Mouse (Mus musculus): ENCODE measurements around the gene Iba57. TPM values are rescaled to one million over a fixed set of nuclear protein-coding genes. Genes with fewer than 3 reads are reported as not detected.

Iba57 gene
- 38.2 TPM for total RNA-seq (2023)

GRCm38 (mm10) chr11:59163255-59164236, at the start of gene Iba57:
TSS of gene Iba57 (minus strand) at chr11:59163739.

GRCm38 (mm10) chr11:59208153-59208831, 44.8 kb upstream of the Iba57 start, which contains the start of gene 2310033P09Rik:
TSS of gene 2310033P09Rik (plus strand) at chr11:59208321.

DNA sequence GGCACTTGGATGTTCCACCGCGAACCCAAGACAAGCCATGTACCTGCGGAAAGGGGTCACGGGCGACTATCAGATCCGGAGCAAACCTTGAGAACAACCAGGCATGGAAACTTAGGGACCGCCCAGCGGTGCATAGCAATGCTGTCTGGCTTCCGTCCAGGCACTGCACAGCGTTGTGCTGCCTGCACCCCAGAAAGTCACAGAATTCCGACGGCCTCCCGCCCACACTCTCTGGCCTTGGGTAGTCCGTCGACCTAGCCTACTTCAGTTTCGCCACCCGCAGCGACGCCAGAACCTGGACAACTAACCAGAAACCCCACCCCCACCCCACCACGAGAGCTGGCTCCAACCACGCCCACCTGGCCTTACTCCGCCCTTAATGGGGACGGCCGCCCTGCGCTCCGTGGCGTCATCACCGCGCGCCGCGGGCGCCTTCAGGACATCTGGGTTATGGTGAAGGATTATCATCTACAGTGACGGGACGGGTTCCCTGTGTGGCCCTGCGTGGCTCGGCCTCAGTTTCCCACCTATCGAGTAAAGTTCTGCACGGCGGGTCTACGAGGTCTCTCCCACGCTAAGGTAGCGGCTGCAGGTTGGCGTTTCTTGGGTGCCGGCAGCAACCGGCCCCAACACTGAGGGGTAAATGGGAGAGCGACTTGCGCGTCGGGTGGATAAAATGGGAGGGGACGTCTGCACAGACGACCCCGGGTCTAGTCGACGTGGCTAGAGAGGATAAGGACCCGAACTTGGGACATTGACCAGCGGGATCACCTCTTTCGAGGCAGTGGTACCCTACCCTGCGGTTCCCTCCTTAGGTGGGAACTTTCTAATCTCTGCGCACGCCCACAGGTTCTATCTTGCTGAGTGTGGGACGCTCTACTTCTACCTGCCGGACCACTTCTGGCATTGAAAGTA, 38.8 kb upstream of the Iba57 start, which contains the start of gene Mrpl55:
TSS of gene Mrpl55 (plus strand) at position 406 of the 915 bp plus-strand sequence.

GRCm38 (mm10) chr11:59192059-59192386, 28.5 kb upstream of the Iba57 start, which contains the start of gene Guk1:
TSS of gene Guk1 (minus strand) at chr11:59192212.

GRCm38 (mm10) chr11:59182864-59183331, 19.4 kb upstream of the Iba57 start, which contains the start of gene Gjc2:
TSS of gene Gjc2 (minus strand) at chr11:59183213.

DNA sequence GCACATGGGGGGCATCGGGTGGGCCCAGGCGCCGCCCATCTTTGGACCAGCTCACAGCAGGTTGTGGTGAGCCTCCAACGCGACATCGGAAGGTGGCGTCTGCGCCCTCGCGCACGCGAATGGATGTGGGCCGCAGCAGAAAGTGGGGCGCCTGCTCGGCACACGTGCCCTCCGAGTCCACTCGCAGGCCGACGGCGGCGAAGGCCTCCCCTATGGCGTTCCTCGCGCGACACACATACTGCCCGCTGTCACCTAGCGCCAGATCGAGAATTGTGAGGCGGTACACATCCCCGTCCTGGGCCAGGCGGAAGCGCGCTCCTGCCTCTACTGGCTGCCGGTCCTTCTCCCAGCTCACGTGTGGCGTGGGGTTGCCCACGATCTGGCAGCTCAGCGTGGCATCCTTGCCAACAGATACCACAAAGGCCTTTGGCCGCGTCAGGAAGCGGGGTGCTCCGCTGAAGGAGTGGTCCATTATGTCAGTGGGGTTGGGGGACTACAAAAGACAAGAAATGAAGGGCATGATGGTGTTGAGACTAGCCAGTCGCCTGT, 27.6 kb downstream of the Iba57 start, which contains the start of gene Obscn:
TSS of gene Obscn (minus strand) at position 499 of the 549 bp plus-strand sequence.

Other genes starting within 250 kb of the Iba57 start
- not detected for gene Btnl10, start 245.8 kb downstream of the Iba57 start, total RNA-seq (2023)
- gene Rnf187, start 224.8 kb downstream of the Iba57 start, total RNA-seq (2023), result 120 TPM
- gene Hist3h2ba, start 214.8 kb downstream of the Iba57 start, total RNA-seq (2023), result 11.3 TPM
- gene Hist3h2a, start 209.1 kb downstream of the Iba57 start, total RNA-seq (2023), result 40.1 TPM
- gene Trim17, start 209.1 kb downstream of the Iba57 start, total RNA-seq (2023), result 0.28 TPM
- 64.9 TPM for gene Trim11, start 185.6 kb downstream of the Iba57 start, total RNA-seq (2023)
- 0.31 TPM for gene Obscn, start 27.3 kb downstream of the Iba57 start, total RNA-seq (2023)
- gene Gjc2, start 19.5 kb upstream of the Iba57 start, total RNA-seq (2023), result not detected
- gene Guk1, start 28.5 kb upstream of the Iba57 start, total RNA-seq (2023), result 35.8 TPM
- gene Mrpl55, start 38.7 kb upstream of the Iba57 start, total RNA-seq (2023), result 15.9 TPM
- gene 2310033P09Rik, start 44.6 kb upstream of the Iba57 start, total RNA-seq (2023), result 23.7 TPM
- 217 TPM for gene Arf1, start 64.5 kb upstream of the Iba57 start, total RNA-seq (2023)
- not detected for gene Wnt3a, start 127.0 kb upstream of the Iba57 start, total RNA-seq (2023)
- not detected for gene Wnt9a, start 143.2 kb upstream of the Iba57 start, total RNA-seq (2023)
- not detected for gene Prss38, start 211.9 kb upstream of the Iba57 start, total RNA-seq (2023)